Mouse (Mus musculus): ENCODE results near the gene Tigd2. TPM values are rescaled to one million over a fixed set of nuclear protein-coding genes. Genes with fewer than 3 reads are reported as not detected.

Tigd2 gene
- polyA plus RNA-seq, 1 experiment, result 2.8 TPM

GRCm38 (mm10) chr6:59198356-59198755 is 10.3 kb upstream of the Tigd2 start:
- WGBS, result 77% methylated on average over 3 of the region's 3 CpGs
- no peak overlapping the region for H3K4me3 ChIP-seq (ENCODE audit: insufficient read depth, low read depth, low read length)
- DNase-seq, result no peak
- no peaks in the 10 kb centered on the region for H3K27me3 ChIP-seq (replicated peaks; ENCODE audit: control insufficient read depth, insufficient read depth, low read length)
- no peak overlapping the region for H3K27ac ChIP-seq (ENCODE audit: insufficient read depth, low read depth, low read length)
- no peaks in the 10 kb centered on the region for H3K36me3 ChIP-seq (ENCODE audit: control insufficient read depth, insufficient read depth, low read length)
- no peaks in the 10 kb centered on the region for H3K4me1 ChIP-seq (ENCODE audit: control insufficient read depth, insufficient read depth, low read length)
- TF ChIP-seq CTCF (conservative IDR thresholded peaks at IDR 0.05; ENCODE audit: insufficient read depth, insufficient read length, low read depth, low read length), result no peak
- TF ChIP-seq POLR2A (IDR thresholded peaks at IDR 0.05; ENCODE audit: low read depth, low read length), result no peak

- Histone ChIP-seq H3K27ac (ENCODE audit: insufficient read depth, low read depth, low read length) (no peak overlapping the region), H3K36me3 (ENCODE audit: control insufficient read depth, insufficient read depth, low read length) (no peaks in the 10 kb centered on the region), H3K27me3 (replicated peaks; ENCODE audit: control insufficient read depth, insufficient read depth, low read length) (no peaks in the 10 kb centered on the region), H3K4me3 (ENCODE audit: insufficient read depth, low read depth, low read length) (no peak overlapping the region), H3K4me1 (ENCODE audit: control insufficient read depth, insufficient read depth, low read length) (no peaks in the 10 kb centered on the region)
- TF ChIP-seq CTCF (conservative IDR thresholded peaks at IDR 0.05; ENCODE audit: insufficient read depth, insufficient read length, low read depth, low read length) (no peak), POLR2A (IDR thresholded peaks at IDR 0.05; ENCODE audit: low read depth, low read length) (no peak)
- no peak for DNase-seq
- WGBS, result 80% methylated on average over 2 of the region's 2 CpGs
Measured at GRCm38 (mm10) chr6:59199021-59199420, 9.6 kb upstream of the Tigd2 start.

- Histone ChIP-seq H3K27ac (ENCODE audit: insufficient read depth, low read depth, low read length) (no peak overlapping the region), H3K4me1 (ENCODE audit: control insufficient read depth, insufficient read depth, low read length) (peaks cover 6% of the 10 kb centered on the region; the same call in 1 of the 2 replicates), H3K36me3 (ENCODE audit: control insufficient read depth, insufficient read depth, low read length) (no peaks in the 10 kb centered on the region), H3K4me3 (ENCODE audit: insufficient read depth, low read depth, low read length) (no peak overlapping the region), H3K27me3 (replicated peaks; ENCODE audit: control insufficient read depth, insufficient read depth, low read length) (no peaks in the 10 kb centered on the region)
- WGBS, result 89% methylated on average over 1 of the region's 1 CpGs
- no peak for DNase-seq
- TF ChIP-seq POLR2A (IDR thresholded peaks at IDR 0.05; ENCODE audit: low read depth, low read length), result no peak
- no peak for TF ChIP-seq CTCF (conservative IDR thresholded peaks at IDR 0.05; ENCODE audit: insufficient read depth, insufficient read length, low read depth, low read length)
Measured at GRCm38 (mm10) chr6:59207561-59207960, 1.1 kb upstream of the Tigd2 start.

- 9% methylated on average over 5 of the region's 5 CpGs for WGBS
- TF ChIP-seq CTCF (conservative IDR thresholded peaks at IDR 0.05; ENCODE audit: insufficient read depth, insufficient read length, low read depth, low read length) (0 out of 2 replicates have a peak, but pooled peaks have one; percentile 9), POLR2A (IDR thresholded peaks at IDR 0.05; ENCODE audit: low read depth, low read length) (no peak)
- peak overlapping the region; percentile 62 for H3K27ac ChIP-seq (ENCODE audit: insufficient read depth, low read depth, low read length)
- peak; percentile 57 for DNase-seq
- peaks cover 6% of the 10 kb centered on the region; the same call in 1 of the 2 replicates for H3K4me1 ChIP-seq (ENCODE audit: control insufficient read depth, insufficient read depth, low read length)
- no peaks in the 10 kb centered on the region for H3K27me3 ChIP-seq (replicated peaks; ENCODE audit: control insufficient read depth, insufficient read depth, low read length)
- no peaks in the 10 kb centered on the region for H3K36me3 ChIP-seq (ENCODE audit: control insufficient read depth, insufficient read depth, low read length)
- H3K4me3 ChIP-seq (ENCODE audit: insufficient read depth, low read depth, low read length), result peak overlapping the region; percentile 67
Measured at GRCm38 (mm10) chr6:59209299-59209707, 633 bp downstream of the Tigd2 start.

GRCm38 (mm10) chr6:59233191-59233590 is 24.5 kb downstream of the Tigd2 start:
- no peak overlapping the region for H3K4me3 ChIP-seq (ENCODE audit: insufficient read depth, low read depth, low read length)
- H3K4me1 ChIP-seq (ENCODE audit: control insufficient read depth, insufficient read depth, low read length), result no peaks in the 10 kb centered on the region
- no peak for TF ChIP-seq CTCF (conservative IDR thresholded peaks at IDR 0.05; ENCODE audit: insufficient read depth, insufficient read length, low read depth, low read length)
- TF ChIP-seq POLR2A (IDR thresholded peaks at IDR 0.05; ENCODE audit: low read depth, low read length), result no peak
- H3K27me3 ChIP-seq (replicated peaks; ENCODE audit: control insufficient read depth, insufficient read depth, low read length), result no peaks in the 10 kb centered on the region
- H3K27ac ChIP-seq (ENCODE audit: insufficient read depth, low read depth, low read length), result no peak overlapping the region
- H3K36me3 ChIP-seq (ENCODE audit: control insufficient read depth, insufficient read depth, low read length), result no peaks in the 10 kb centered on the region
- peak; percentile 42 for DNase-seq

GRCm38 (mm10) chr6:59233651-59234050 is 25.0 kb downstream of the Tigd2 start:
- Histone ChIP-seq H3K36me3 (ENCODE audit: control insufficient read depth, insufficient read depth, low read length) (no peaks in the 10 kb centered on the region), H3K27me3 (replicated peaks; ENCODE audit: control insufficient read depth, insufficient read depth, low read length) (no peaks in the 10 kb centered on the region), H3K27ac (ENCODE audit: insufficient read depth, low read depth, low read length) (no peak overlapping the region), H3K4me1 (ENCODE audit: control insufficient read depth, insufficient read depth, low read length) (no peaks in the 10 kb centered on the region), H3K4me3 (ENCODE audit: insufficient read depth, low read depth, low read length) (no peak overlapping the region)
- TF ChIP-seq POLR2A (IDR thresholded peaks at IDR 0.05; ENCODE audit: low read depth, low read length) (no peak), CTCF (conservative IDR thresholded peaks at IDR 0.05; ENCODE audit: insufficient read depth, insufficient read length, low read depth, low read length) (no peak)
- no peak for DNase-seq

- DNase-seq, result peak; percentile 48
- 12% methylated on average over 2 of the region's 2 CpGs for WGBS
- H3K4me3 ChIP-seq (ENCODE audit: insufficient read depth, low read depth, low read length), result no peak overlapping the region
Measured at GRCm38 (mm10) chr6:59249675-59250074, 41.0 kb downstream of the Tigd2 start.

More at GRCm38 (mm10) chr6:59249675-59250074, 41.0 kb downstream of the Tigd2 start:
- Histone ChIP-seq H3K27me3 (replicated peaks; ENCODE audit: control insufficient read depth, insufficient read depth, low read length) (no peaks in the 10 kb centered on the region), H3K27ac (ENCODE audit: insufficient read depth, low read depth, low read length) (no peak overlapping the region), H3K4me1 (ENCODE audit: control insufficient read depth, insufficient read depth, low read length) (no peaks in the 10 kb centered on the region), H3K36me3 (ENCODE audit: control insufficient read depth, insufficient read depth, low read length) (no peaks in the 10 kb centered on the region)
- TF ChIP-seq CTCF (conservative IDR thresholded peaks at IDR 0.05; ENCODE audit: insufficient read depth, insufficient read length, low read depth, low read length) (0 out of 2 replicates have a peak, but pooled peaks have one; percentile 17), POLR2A (IDR thresholded peaks at IDR 0.05; ENCODE audit: low read depth, low read length) (no peak)
